Mouse (Mus musculus) ES-Bruce4 (cell line): Measurements from ENCODE around the gene Sec24a. TPM values are rescaled to one million over a fixed set of nuclear protein-coding genes. Genes with fewer than 3 reads are reported as not detected.

Source experiments
- H3K27ac ChIP-seq: 2 replicates; pipeline ENCODE4 v1.5.1; 2012; ENCODE audit warnings: low read length, inconsistent platforms; ENCODE audit not compliant: insufficient read depth
- H3K27me3 ChIP-seq: 2 replicates; pipeline ENCODE4 v1.6.1; 2012; ENCODE audit warnings: mild to moderate bottlenecking, low read length, inconsistent platforms; ENCODE audit not compliant: control insufficient read depth, poor library complexity, insufficient read depth, severe bottlenecking
- H3K36me3 ChIP-seq: 2 replicates; pipeline ENCODE4 v1.6.1; 2012; ENCODE audit warnings: inconsistent platforms, mild to moderate bottlenecking, low read length, moderate library complexity; ENCODE audit not compliant: control insufficient read depth, poor library complexity, insufficient read depth, severe bottlenecking
- H3K4me1 ChIP-seq: one replicate; pipeline ENCODE4 v1.8.1; 2011; ENCODE audit warnings: low read length; ENCODE audit not compliant: control insufficient read depth, insufficient read depth
- H3K4me3 ChIP-seq: 2 replicates; pipeline ENCODE4 v1.5.1; 2011; ENCODE audit warnings: low read depth, mild to moderate bottlenecking, low read length
- H3K9ac ChIP-seq: 2 replicates; pipeline ENCODE4 v1.6.1; 2012; ENCODE audit warnings: low read depth, mild to moderate bottlenecking, inconsistent platforms; ENCODE audit not compliant: poor library complexity, severe bottlenecking
- H3K9me3 ChIP-seq: replicated peaks from 2 replicates; pipeline ENCODE4 v1.6.1; 2012; ENCODE audit warnings: mild to moderate bottlenecking, low read length, inconsistent platforms; ENCODE audit not compliant: control insufficient read depth, poor library complexity, insufficient read depth, severe bottlenecking
- CTCF ChIP-seq: IDR thresholded peaks from one replicate; pipeline ENCODE4 v1.8.1; 2011; ENCODE audit warnings: low read depth, low read length
- EP300 ChIP-seq: IDR thresholded peaks from 2 replicates; pipeline ENCODE4 v1.6.1; 2011; ENCODE audit warnings: low read depth, low read length; ENCODE audit not compliant: insufficient read depth
- POLR2A ChIP-seq: IDR thresholded peaks from one replicate; pipeline ENCODE4 v1.8.1; 2011; ENCODE audit warnings: low read length; ENCODE audit not compliant: insufficient read depth
- polyA plus RNA-seq: library from polyadenylated mRNA; stranded (reverse); fragments of >200 nt; gene quantifications from 2 replicates; pipeline ENCODE4 v1.2.4, GENCODE M21; 2011; ENCODE audit warnings: low read depth; ENCODE audit not compliant: missing spikeins, insufficient read depth, insufficient read length

The Sec24a gene
- polyA plus RNA-seq, 1 experiment, result 50.2 TPM

DNA sequence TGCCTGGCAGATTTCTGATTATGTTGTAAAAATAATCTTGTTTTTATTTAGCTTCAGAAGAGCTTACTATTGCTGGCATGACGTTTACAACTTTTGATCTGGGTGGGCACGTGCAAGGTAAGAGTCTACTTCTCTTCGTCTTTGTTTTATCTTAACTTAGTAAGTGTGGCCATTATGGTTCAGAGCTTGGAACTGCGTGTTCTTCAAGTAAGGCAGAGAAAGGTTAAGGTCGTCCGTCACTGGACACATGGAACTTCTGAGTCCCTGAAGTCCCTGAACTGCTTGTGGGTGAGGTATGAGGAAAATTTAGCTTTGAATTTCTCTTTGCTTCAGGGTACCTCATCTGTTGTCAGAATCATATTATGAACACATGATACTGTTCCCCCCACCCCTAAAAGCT lies 19.3 kb upstream of the Sec24a start:
- no peak overlapping the region for H3K27ac ChIP-seq
- TF ChIP-seq POLR2A (no peak), EP300 (no peak), CTCF (no peak)
- no peaks in the 10 kb centered on the region for H3K27me3 ChIP-seq
- peaks cover 11% of the 10 kb centered on the region for H3K36me3 ChIP-seq
- H3K9me3 ChIP-seq, result no peaks in the 10 kb centered on the region
- no peak overlapping the region for H3K4me3 ChIP-seq
- H3K9ac ChIP-seq, result no peak overlapping the region
- H3K4me1 ChIP-seq, result peaks cover 1% of the 10 kb centered on the region

- peaks cover 1% of the 10 kb centered on the region for H3K4me1 ChIP-seq
- H3K27ac ChIP-seq, result no peak overlapping the region
- no peak overlapping the region for H3K9ac ChIP-seq
- TF ChIP-seq CTCF, result no peak
- no peak for TF ChIP-seq POLR2A
- TF ChIP-seq EP300, result no peak
- H3K27me3 ChIP-seq, result no peaks in the 10 kb centered on the region
- no peaks in the 10 kb centered on the region for H3K9me3 ChIP-seq
- H3K36me3 ChIP-seq, result peaks cover 11% of the 10 kb centered on the region
- no peak overlapping the region for H3K4me3 ChIP-seq
Observed at GRCm38 (mm10) chr11:51780773-51781267, 17.4 kb upstream of the Sec24a start.

- no peak for TF ChIP-seq CTCF
Observed at GRCm38 (mm10) chr11:51777478-51777877, 14.0 kb upstream of the Sec24a start.

GRCm38 (mm10) chr11:51775507-51775906 lies 12.1 kb upstream of the Sec24a start:
- H3K36me3 ChIP-seq, result peaks cover 5% of the 10 kb centered on the region
- no peaks in the 10 kb centered on the region for H3K9me3 ChIP-seq
- TF ChIP-seq CTCF, result no peak
- TF ChIP-seq POLR2A, result no peak
- no peak for TF ChIP-seq EP300
- H3K4me3 ChIP-seq, result no peak overlapping the region
- no peak overlapping the region for H3K9ac ChIP-seq
- H3K27ac ChIP-seq, result no peak overlapping the region
- H3K27me3 ChIP-seq, result no peaks in the 10 kb centered on the region
- no peaks in the 10 kb centered on the region for H3K4me1 ChIP-seq

More at GRCm38 (mm10) chr11:51777478-51777877, 14.0 kb upstream of the Sec24a start:
- Histone ChIP-seq H3K27ac (no peak overlapping the region), H3K36me3 (peaks cover 5% of the 10 kb centered on the region), H3K27me3 (no peaks in the 10 kb centered on the region), H3K9ac (no peak overlapping the region), H3K9me3 (no peaks in the 10 kb centered on the region), H3K4me1 (no peaks in the 10 kb centered on the region), H3K4me3 (no peak overlapping the region)

DNA sequence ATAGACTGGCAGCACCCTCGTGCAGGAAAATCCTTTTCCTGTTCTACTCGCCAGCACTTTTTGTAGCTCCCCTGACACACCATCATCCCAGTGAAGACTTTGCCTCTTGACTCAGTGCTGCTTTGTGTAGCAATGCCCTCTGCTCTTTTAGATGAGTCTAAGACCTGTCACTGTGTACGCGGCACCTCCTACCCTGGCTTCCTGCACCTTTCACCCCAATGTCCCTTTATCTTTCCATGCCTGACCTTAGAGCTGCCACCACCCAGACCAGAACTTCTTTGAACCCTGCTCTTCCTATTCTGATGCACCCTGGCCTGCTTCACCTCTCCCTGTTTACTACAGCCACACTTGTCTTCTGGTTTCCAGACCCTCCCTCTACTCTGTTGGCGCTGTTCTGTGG lies 4.9 kb upstream of the Sec24a start:
- H3K27ac ChIP-seq, result no peak overlapping the region
- H3K9ac ChIP-seq, result no peak overlapping the region
- H3K36me3 ChIP-seq, result no peaks in the 10 kb centered on the region
- H3K9me3 ChIP-seq, result no peaks in the 10 kb centered on the region
- no peaks in the 10 kb centered on the region for H3K4me1 ChIP-seq
- no peak for TF ChIP-seq EP300
- TF ChIP-seq CTCF, result no peak
- no peak for TF ChIP-seq POLR2A
- no peak overlapping the region for H3K4me3 ChIP-seq
- no peaks in the 10 kb centered on the region for H3K27me3 ChIP-seq

DNA sequence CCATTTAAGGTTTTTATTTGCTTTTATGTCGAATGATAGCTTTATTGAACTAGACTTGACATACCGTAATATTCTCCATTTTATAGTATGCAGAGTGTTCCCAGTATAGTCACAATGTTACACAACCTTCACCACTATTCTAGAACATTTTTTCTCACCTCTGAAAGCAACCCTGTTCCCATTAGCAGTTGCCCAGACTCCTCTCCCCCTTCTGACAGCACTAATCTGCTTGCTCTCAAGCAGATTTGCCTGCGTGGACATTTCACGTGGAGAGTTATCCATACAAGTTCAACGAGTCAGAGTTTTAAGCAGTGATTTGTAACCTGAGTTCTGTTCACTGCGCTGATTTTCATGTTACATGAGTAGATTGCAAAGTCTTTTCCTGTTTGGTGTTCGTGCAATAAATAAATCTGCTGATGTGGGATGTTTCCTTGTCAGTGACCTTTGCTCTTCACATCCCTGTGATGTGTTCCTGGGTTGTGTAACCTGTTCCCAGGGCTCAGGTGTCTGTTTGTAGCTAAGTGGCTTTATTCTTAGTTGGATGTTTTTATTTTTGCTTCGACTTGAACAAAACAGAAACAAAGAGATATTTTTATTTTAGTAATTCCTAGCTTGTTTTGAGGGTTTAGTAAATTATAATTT lies 4.3 kb upstream of the Sec24a start:
- Histone ChIP-seq H3K4me3 (no peak overlapping the region), H3K4me1 (no peaks in the 10 kb centered on the region), H3K27me3 (no peaks in the 10 kb centered on the region), H3K9ac (no peak overlapping the region), H3K9me3 (no peaks in the 10 kb centered on the region), H3K36me3 (no peaks in the 10 kb centered on the region), H3K27ac (no peak overlapping the region)
- TF ChIP-seq EP300, result no peak
- TF ChIP-seq POLR2A, result no peak
- no peak for TF ChIP-seq CTCF
